Mouse (Mus musculus): ENCODE results near the gene Sox18.
A peak's percentile ranks its signal among the peaks of the same experiment; 100 is the strongest.

Gene Sox18

GRCm38 (mm10) chr2:181671326-181671725, at the start of gene Sox18:
Gene Sox18 (minus strand): TSS chr2:181671640.
- DNase-seq (ENCODE audit: low spot score in 2 of 2): no peak

GRCm38 (mm10) chr2:181721200-181721599, 49.8 kb upstream of the Sox18 start:
- DNase-seq (ENCODE audit: low spot score in 2 of 2): no peak

DNA sequence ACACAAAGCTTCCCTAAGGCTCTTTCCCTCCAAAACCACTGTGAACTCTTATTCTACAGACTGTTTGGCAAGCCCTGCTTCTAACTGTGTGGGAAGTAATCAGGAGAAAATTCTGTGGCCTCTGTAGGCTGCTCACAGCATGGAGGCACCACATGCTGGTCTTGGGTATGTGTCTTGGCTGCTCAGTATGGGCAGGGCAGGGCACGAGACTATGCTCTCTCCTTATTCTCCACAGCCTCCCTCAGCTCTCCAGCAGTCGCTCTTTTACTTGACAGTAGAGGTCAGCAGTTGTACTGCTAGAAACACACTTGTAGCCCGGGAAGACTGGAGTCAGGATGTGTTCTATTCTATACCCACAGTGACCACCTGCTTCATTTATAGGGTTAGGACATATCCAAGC, 48.6 kb upstream of the Sox18 start:
- no peak for DNase-seq (ENCODE audit: low spot score in 2 of 2)

- DNase-seq (ENCODE audit: low spot score in 2 of 2): no peak
Measured at GRCm38 (mm10) chr2:181716991-181717390, 45.6 kb upstream of the Sox18 start.

DNA sequence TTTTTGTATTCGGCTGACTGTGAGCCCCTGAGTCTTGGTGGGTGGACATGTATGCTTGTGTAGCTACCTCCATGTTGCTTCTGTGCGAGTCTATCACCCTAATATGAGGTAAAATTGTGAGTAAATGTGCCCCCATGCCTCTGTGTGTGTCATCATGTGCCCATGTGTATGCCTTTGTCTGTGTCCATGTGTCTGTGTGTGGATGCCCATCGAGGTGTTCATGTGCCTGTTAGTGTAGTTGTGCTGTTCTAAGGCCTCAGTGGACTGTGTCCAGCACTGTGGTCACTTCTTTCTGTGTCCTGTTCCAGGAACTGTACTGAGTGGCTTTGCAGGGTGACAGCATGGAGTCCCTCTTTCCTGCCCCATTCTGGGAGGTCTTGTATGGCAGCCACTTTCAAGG, 43.9 kb upstream of the Sox18 start:
- no peak for DNase-seq (ENCODE audit: low spot score in 2 of 2)

GRCm38 (mm10) chr2:181714903-181715326, 43.5 kb upstream of the Sox18 start, which contains the start of gene Oprl1:
Gene Oprl1 (plus strand): TSS chr2:181715016.
- DNase-seq (ENCODE audit: low spot score in 2 of 2): peak; percentile 74 to 82

- DNase-seq (ENCODE audit: low spot score in 2 of 2): peak; percentile 69 to 73
Measured at GRCm38 (mm10) chr2:181713749-181714148, 42.3 kb upstream of the Sox18 start.

DNA sequence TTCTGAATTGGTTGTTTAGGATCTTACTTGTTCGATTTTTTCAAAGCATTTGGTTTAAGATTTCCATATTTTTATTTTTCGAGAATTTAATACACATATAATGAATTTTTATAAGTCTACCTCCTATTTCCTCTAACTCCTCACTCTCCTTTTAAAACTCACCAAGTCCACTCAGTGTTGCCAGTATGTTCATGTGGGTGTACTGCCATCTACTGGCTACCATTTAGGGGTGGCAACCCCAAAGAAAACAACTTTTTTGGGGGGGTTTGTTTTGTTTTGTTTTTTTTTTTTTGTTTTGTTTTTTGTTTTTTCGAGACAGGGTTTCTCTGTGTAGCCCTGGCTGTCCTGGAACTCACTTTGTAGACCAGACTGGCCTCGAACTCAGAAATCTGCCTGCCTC, 35.2 kb upstream of the Sox18 start:
- no peak for DNase-seq (ENCODE audit: low spot score in 2 of 2)

- DNase-seq (ENCODE audit: low spot score in 2 of 2): no peak
Measured at GRCm38 (mm10) chr2:181698241-181698640, 26.8 kb upstream of the Sox18 start, which contains the start of gene Lkaaear1. Gene Lkaaear1 (minus strand): TSS chr2:181698442.

DNA sequence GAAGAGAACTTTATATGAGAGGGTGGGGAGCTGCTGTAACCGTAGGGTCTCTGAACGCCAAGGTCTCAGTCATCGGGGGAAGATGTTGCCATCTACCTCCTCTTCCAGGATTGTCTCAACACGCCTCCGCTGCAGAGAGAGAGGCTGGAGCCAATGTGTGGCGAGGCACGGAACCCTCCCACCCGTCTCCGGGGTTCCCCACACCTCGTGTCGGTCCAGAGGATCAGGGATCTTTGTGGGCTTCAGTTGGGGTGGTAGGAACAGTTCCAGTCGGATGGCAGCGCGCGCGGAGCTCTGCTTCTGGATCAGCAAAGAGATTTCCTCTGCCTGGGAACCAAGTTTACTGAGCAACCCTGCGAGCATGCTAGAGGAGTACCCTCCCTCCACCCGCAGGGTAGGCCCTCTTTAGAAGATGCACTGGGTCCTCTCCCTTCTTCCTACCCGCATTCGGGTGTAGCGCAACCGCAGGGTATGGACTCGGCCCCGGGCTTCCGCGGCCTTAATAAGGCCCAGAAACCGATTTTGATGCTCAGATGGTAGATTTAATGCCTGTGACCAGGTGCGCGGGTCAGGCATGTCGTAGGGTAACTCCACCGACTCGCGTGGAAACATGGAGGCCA, 25.5 kb upstream of the Sox18 start:
- no peak for DNase-seq (ENCODE audit: low spot score in 2 of 2)

DNA sequence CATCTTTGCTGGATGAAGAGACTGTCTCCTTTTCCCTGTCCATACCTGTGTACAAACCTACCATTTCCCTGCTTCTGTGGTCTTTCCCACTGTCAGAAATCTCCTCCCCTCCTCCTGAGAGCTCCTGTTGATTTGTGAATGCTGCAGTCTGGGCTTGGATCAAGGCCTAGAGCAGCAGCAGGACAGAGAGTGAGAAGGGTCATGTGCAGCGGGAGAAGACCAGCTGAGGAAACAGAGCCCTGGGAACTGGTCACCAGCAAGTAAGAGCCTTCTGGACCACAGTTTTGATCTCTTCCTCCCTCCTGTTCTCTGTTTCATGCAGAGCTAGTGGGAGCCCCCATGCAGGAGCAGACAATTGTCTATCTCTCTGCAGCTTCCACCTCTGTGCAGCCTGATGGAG, 24.3 kb upstream of the Sox18 start:
- no peak for DNase-seq (ENCODE audit: low spot score in 2 of 2)

- no peak for DNase-seq (ENCODE audit: low spot score in 2 of 2)
Measured at GRCm38 (mm10) chr2:181694581-181694980, 23.1 kb upstream of the Sox18 start.

- peak; percentile 79 to 82 for DNase-seq (ENCODE audit: low spot score in 2 of 2)
Measured at GRCm38 (mm10) chr2:181693339-181694280, 22.2 kb upstream of the Sox18 start, which contains the start of gene Rgs19. Gene Rgs19 (minus strand): TSS chr2:181693977.

GRCm38 (mm10) chr2:181692304-181692703, 20.9 kb upstream of the Sox18 start:
- no peak for DNase-seq (ENCODE audit: low spot score in 2 of 2)

DNA sequence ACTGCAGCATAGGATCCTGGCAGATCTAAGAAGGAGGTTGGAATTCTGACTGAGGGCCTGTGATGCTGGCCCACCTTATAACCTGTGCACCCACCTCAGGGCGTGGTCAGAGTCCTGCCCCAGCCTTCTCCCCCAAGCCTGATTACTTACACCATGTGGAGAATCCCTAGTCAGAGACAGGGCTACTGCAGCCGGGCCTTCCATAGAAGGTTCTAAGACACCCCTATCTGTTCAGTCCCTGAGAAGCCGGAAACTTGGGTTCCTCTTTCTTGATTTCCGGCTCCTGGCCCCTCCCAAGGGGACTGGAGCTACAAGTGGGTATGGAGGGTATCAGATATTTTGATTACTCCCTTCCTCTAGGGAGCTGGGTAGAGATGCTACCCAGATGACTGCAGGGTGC, 20.1 kb upstream of the Sox18 start:
- no peak for DNase-seq (ENCODE audit: low spot score in 2 of 2)

DNA sequence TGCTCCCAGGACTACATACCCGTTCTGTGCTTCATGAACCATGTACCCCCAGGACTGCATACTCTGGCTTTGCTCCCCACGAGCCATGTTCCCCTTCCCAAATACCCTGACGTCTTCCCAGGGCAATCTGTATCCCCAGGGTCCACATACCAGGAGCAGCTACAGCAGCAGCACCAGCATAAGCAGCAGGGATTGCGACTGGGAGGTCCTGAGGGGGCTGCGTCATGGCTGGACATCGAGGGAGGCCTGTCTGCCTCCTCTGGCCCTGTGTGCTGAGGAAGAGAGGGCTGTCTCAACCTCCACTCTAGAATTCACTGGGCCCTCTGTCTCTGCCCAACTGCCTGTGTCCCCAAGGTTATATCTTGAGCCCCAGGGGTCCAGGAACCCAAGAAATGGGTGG, 19.6 kb upstream of the Sox18 start:
- no peak for DNase-seq (ENCODE audit: low spot score in 2 of 2)

GRCm38 (mm10) chr2:181689466-181690160, 18.2 kb upstream of the Sox18 start:
- no peak for DNase-seq (ENCODE audit: low spot score in 2 of 2)

DNA sequence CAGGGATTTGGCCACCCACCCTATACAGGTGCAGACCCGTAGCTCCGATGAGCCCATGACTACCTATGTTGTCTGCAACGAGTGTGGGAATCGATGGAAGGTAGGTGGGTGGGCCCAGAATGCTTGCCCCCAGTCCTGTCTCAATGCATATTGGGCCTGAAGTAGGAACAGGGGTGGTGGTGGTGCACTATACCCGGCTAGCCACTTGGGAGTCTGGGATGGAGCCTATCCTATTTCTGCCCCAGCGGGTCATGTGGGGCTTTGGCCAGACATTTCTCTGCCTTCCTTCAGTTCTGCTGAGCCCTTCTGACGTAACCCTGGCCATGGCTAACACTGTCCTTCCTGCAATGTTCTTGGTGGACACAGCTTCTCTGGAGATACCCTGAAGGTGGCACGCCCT, 16.1 kb upstream of the Sox18 start:
- DNase-seq (ENCODE audit: low spot score in 2 of 2): no peak

GRCm38 (mm10) chr2:181685686-181686085, 14.2 kb upstream of the Sox18 start:
- DNase-seq (ENCODE audit: low spot score in 2 of 2): no peak

GRCm38 (mm10) chr2:181684713-181685112, 13.3 kb upstream of the Sox18 start:
- no peak for DNase-seq (ENCODE audit: low spot score in 2 of 2)

GRCm38 (mm10) chr2:181683381-181683780, 11.9 kb upstream of the Sox18 start:
- no peak for DNase-seq (ENCODE audit: low spot score in 2 of 2)

GRCm38 (mm10) chr2:181681978-181682377, 10.5 kb upstream of the Sox18 start:
- no peak for DNase-seq (ENCODE audit: low spot score in 2 of 2)
